Mouse (Mus musculus) bone marrow macrophage, adult 2 months (primary cell): ENCODE results near the gene Anapc1.

Source experiments
- CTCF ChIP-seq: IDR thresholded peaks from 2 replicates; pipeline ENCODE4 v1.5.1; 2012; ENCODE audit warnings: low read depth, mild to moderate bottlenecking, low read length, moderate library complexity
- POLR2A ChIP-seq: IDR thresholded peaks from 2 replicates; pipeline ENCODE4 v1.6.1; 2012; ENCODE audit warnings: mild to moderate bottlenecking, low read depth, low read length, borderline replicate concordance

- TF ChIP-seq CTCF (no peak), POLR2A (no peak)
These were observed 5.1 kb upstream of the Anapc1 start for GRCm38 (mm10) chr2:128692336-128692735.
